Mouse (Mus musculus): ENCODE results near the gene Naaladl2. TPM values are rescaled to one million over a fixed set of nuclear protein-coding genes. Genes with fewer than 3 reads are reported as not detected.

Gene Naaladl2
- polyA plus RNA-seq, 1 experiment = not detected

- H3K36me3 ChIP-seq (ENCODE audit: control insufficient read depth) = no peaks in the 10 kb centered on the region
- TF ChIP-seq GATA1 (IDR thresholded peaks at IDR 0.05; ENCODE audit: low read length) = no peak
- TF ChIP-seq TAL1 (IDR thresholded peaks at IDR 0.05; ENCODE audit: low read length) = no peak
- no peaks in the 10 kb centered on the region for H3K27me3 ChIP-seq (ENCODE audit: control insufficient read depth)
- no peaks in the 10 kb centered on the region for H3K4me1 ChIP-seq (ENCODE audit: control insufficient read depth)
- H3K9me3 ChIP-seq (ENCODE audit: control insufficient read depth, low read length) = no peaks in the 10 kb centered on the region
- H3K4me3 ChIP-seq (replicated peaks) = no peak overlapping the region
Observed at GRCm38 (mm10) chr3:24872254-24872653, 271.8 kb downstream of the Naaladl2 start.

- TF ChIP-seq GATA1 (IDR thresholded peaks at IDR 0.05; ENCODE audit: low read length) (no peak), TAL1 (IDR thresholded peaks at IDR 0.05; ENCODE audit: low read length) (no peak)
- Histone ChIP-seq H3K4me1 (ENCODE audit: control insufficient read depth) (no peaks in the 10 kb centered on the region), H3K27me3 (ENCODE audit: control insufficient read depth) (no peaks in the 10 kb centered on the region), H3K9me3 (ENCODE audit: control insufficient read depth, low read length) (no peaks in the 10 kb centered on the region), H3K4me3 (replicated peaks) (no peak overlapping the region), H3K36me3 (ENCODE audit: control insufficient read depth) (no peaks in the 10 kb centered on the region)
Observed at GRCm38 (mm10) chr3:24852936-24853335, 291.1 kb downstream of the Naaladl2 start.

- H3K4me3 ChIP-seq (replicated peaks) = no peak overlapping the region
- no peaks in the 10 kb centered on the region for H3K4me1 ChIP-seq (ENCODE audit: control insufficient read depth)
- H3K9me3 ChIP-seq (ENCODE audit: control insufficient read depth, low read length) = no peaks in the 10 kb centered on the region
- TF ChIP-seq TAL1 (IDR thresholded peaks at IDR 0.05; ENCODE audit: low read length) = no peak
- no peak for TF ChIP-seq GATA1 (IDR thresholded peaks at IDR 0.05; ENCODE audit: low read length)
- no peaks in the 10 kb centered on the region for H3K27me3 ChIP-seq (ENCODE audit: control insufficient read depth)
- H3K36me3 ChIP-seq (ENCODE audit: control insufficient read depth) = no peaks in the 10 kb centered on the region
Observed at GRCm38 (mm10) chr3:24796739-24797138, 347.3 kb downstream of the Naaladl2 start.

GRCm38 (mm10) chr3:24787451-24788148 is 356.5 kb downstream of the Naaladl2 start:
- no peaks in the 10 kb centered on the region for H3K27me3 ChIP-seq (ENCODE audit: control insufficient read depth)
- no peaks in the 10 kb centered on the region; the same call in 1 of the 2 replicates for H3K9me3 ChIP-seq (ENCODE audit: control insufficient read depth, low read length)
- no peaks in the 10 kb centered on the region for H3K36me3 ChIP-seq (ENCODE audit: control insufficient read depth)
- TF ChIP-seq TAL1 (IDR thresholded peaks at IDR 0.05; ENCODE audit: low read length) (no peak), GATA1 (IDR thresholded peaks at IDR 0.05; ENCODE audit: low read length) (no peak)
- no peaks in the 10 kb centered on the region for H3K4me1 ChIP-seq (ENCODE audit: control insufficient read depth)
- no peak overlapping the region for H3K4me3 ChIP-seq (replicated peaks)

- Histone ChIP-seq H3K36me3 (ENCODE audit: control insufficient read depth) (no peaks in the 10 kb centered on the region), H3K4me3 (replicated peaks) (no peak overlapping the region), H3K9me3 (ENCODE audit: control insufficient read depth, low read length) (no peaks in the 10 kb centered on the region; the same call in 1 of the 2 replicates), H3K27me3 (ENCODE audit: control insufficient read depth) (no peaks in the 10 kb centered on the region), H3K4me1 (ENCODE audit: control insufficient read depth) (no peaks in the 10 kb centered on the region)
- TF ChIP-seq GATA1 (IDR thresholded peaks at IDR 0.05; ENCODE audit: low read length) (no peak), TAL1 (IDR thresholded peaks at IDR 0.05; ENCODE audit: low read length) (no peak)
Observed at GRCm38 (mm10) chr3:24784108-24784507, 360.0 kb downstream of the Naaladl2 start.

- H3K4me1 ChIP-seq (ENCODE audit: control insufficient read depth) = no peaks in the 10 kb centered on the region
- peak overlapping the region; percentile 5 for H3K4me3 ChIP-seq (replicated peaks)
- TF ChIP-seq TAL1 (IDR thresholded peaks at IDR 0.05; ENCODE audit: low read length) (no peak), GATA1 (IDR thresholded peaks at IDR 0.05; ENCODE audit: low read length) (no peak)
- no peaks in the 10 kb centered on the region for H3K36me3 ChIP-seq (ENCODE audit: control insufficient read depth)
- H3K27me3 ChIP-seq (ENCODE audit: control insufficient read depth) = no peaks in the 10 kb centered on the region
- H3K9me3 ChIP-seq (ENCODE audit: control insufficient read depth, low read length) = no peaks in the 10 kb centered on the region; the same call in 1 of the 2 replicates
Observed at GRCm38 (mm10) chr3:24783462-24783829, 360.6 kb downstream of the Naaladl2 start.

GRCm38 (mm10) chr3:24782784-24783461 is 361.1 kb downstream of the Naaladl2 start:
- TF ChIP-seq GATA1 (IDR thresholded peaks at IDR 0.05; ENCODE audit: low read length) (no peak), TAL1 (IDR thresholded peaks at IDR 0.05; ENCODE audit: low read length) (no peak)
- Histone ChIP-seq H3K4me1 (ENCODE audit: control insufficient read depth) (no peaks in the 10 kb centered on the region), H3K4me3 (replicated peaks) (peak overlapping the region; percentile 5), H3K36me3 (ENCODE audit: control insufficient read depth) (no peaks in the 10 kb centered on the region), H3K27me3 (ENCODE audit: control insufficient read depth) (no peaks in the 10 kb centered on the region), H3K9me3 (ENCODE audit: control insufficient read depth, low read length) (no peaks in the 10 kb centered on the region; the same call in 1 of the 2 replicates)

- Histone ChIP-seq H3K36me3 (ENCODE audit: control insufficient read depth) (no peaks in the 10 kb centered on the region), H3K27me3 (ENCODE audit: control insufficient read depth) (no peaks in the 10 kb centered on the region), H3K4me1 (ENCODE audit: control insufficient read depth) (no peaks in the 10 kb centered on the region), H3K4me3 (replicated peaks) (no peak overlapping the region), H3K9me3 (ENCODE audit: control insufficient read depth, low read length) (no peaks in the 10 kb centered on the region; the same call in 1 of the 2 replicates)
- TF ChIP-seq GATA1 (IDR thresholded peaks at IDR 0.05; ENCODE audit: low read length) (no peak), TAL1 (IDR thresholded peaks at IDR 0.05; ENCODE audit: low read length) (no peak)
Observed at GRCm38 (mm10) chr3:24781687-24782086, 362.4 kb downstream of the Naaladl2 start.

- H3K27me3 ChIP-seq (ENCODE audit: control insufficient read depth) = no peaks in the 10 kb centered on the region
- no peaks in the 10 kb centered on the region for H3K4me1 ChIP-seq (ENCODE audit: control insufficient read depth)
- TF ChIP-seq GATA1 (IDR thresholded peaks at IDR 0.05; ENCODE audit: low read length) (no peak), TAL1 (IDR thresholded peaks at IDR 0.05; ENCODE audit: low read length) (no peak)
Observed at GRCm38 (mm10) chr3:24778416-24778815, 365.6 kb downstream of the Naaladl2 start.

More at GRCm38 (mm10) chr3:24778416-24778815, 365.6 kb downstream of the Naaladl2 start:
- no peaks in the 10 kb centered on the region for H3K36me3 ChIP-seq (ENCODE audit: control insufficient read depth)
- H3K4me3 ChIP-seq (replicated peaks) = no peak overlapping the region
- H3K9me3 ChIP-seq (ENCODE audit: control insufficient read depth, low read length) = no peaks in the 10 kb centered on the region; the same call in 1 of the 2 replicates

All from erythroblast, embryonic 14.5 days (primary cell).